Mouse (Mus musculus) liver, embryonic 14.5 days (tissue): Measurements from ENCODE around the gene Rnf20. TPM values are rescaled to one million over a fixed set of nuclear protein-coding genes. Genes with fewer than 3 reads are reported as not detected.
"Not testable (repeated sequence)": the region's sequence is repeated elsewhere in the genome, so short reads cannot be mapped to it uniquely, and the experiment has no call there.

ENCODE experiments used
- ATAC-seq: fragments of 200-750 bp; cut with Nextera tagmentation; 2 replicates; pipeline ENCODE4 v1.8.0; 2017; ENCODE audit warnings: moderate number of reproducible peaks, mild to moderate bottlenecking, moderate library complexity; ENCODE audit not compliant: insufficient read depth
- DNase-seq, 3 experiments: peaks; one replicate each; pipeline ENCODE4 v3.0.0-alpha.2; 2012 to 2013; ENCODE audit warnings: low read depth in 3 of 3, low spot score in 3 of 3
- H3K27ac ChIP-seq: fragments of 300-500 bp; sonication (generic); 2 replicates; pipeline ENCODE4 v1.5.1; 2014; ENCODE audit warnings: moderate library complexity, mild to moderate bottlenecking, control low read depth, inconsistent platforms
- H3K27me3 ChIP-seq: fragments of 300-500 bp; sonication (generic); 2 replicates; pipeline ENCODE4 v1.6.1; 2014; ENCODE audit warnings: mild to moderate bottlenecking, low read length, moderate library complexity; ENCODE audit not compliant: control insufficient read depth, insufficient read depth
- H3K36me3 ChIP-seq: fragments of 300-500 bp; sonication (generic); replicated peaks from 2 replicates; pipeline ENCODE4 v1.6.1; 2014; ENCODE audit warnings: low read depth; ENCODE audit not compliant: control insufficient read depth, insufficient read depth
- H3K4me1 ChIP-seq, 2 experiments: fragments of 200-500 bp in 1 of 2; fragments of 300-500 bp in 1 of 2; sonication (generic) in 1 of 2; replicated peaks; 2 replicates each; pipeline ENCODE4 v1.6.1; 2012 to 2014; ENCODE audit warnings: antibody characterized with exemption in 1 of 2, inconsistent platforms in 1 of 2, low read length in 1 of 2; ENCODE audit not compliant: control insufficient read depth in 2 of 2, insufficient read depth in 2 of 2
- H3K4me2 ChIP-seq: fragments of 300-500 bp; sonication (generic); 2 replicates; pipeline ENCODE4 v1.6.1; 2014; ENCODE audit warnings: low read depth, mild to moderate bottlenecking, control low read depth, moderate library complexity
- H3K4me3 ChIP-seq, 2 experiments: fragments of 200-500 bp in 1 of 2; fragments of 300-500 bp in 1 of 2; sonication (generic) in 1 of 2; 2 replicates each; pipeline ENCODE4 v1.5.1; 2012 to 2014; ENCODE audit warnings: low read depth in 2 of 2, low read length in 2 of 2, mild to moderate bottlenecking in 2 of 2, control low read depth in 1 of 2, inconsistent platforms in 1 of 2, moderate library complexity in 1 of 2; ENCODE audit not compliant: insufficient read depth in 1 of 2
- H3K9ac ChIP-seq: fragments of 300-500 bp; sonication (generic); replicated peaks from 2 replicates; pipeline ENCODE4 v1.6.1; 2014; ENCODE audit warnings: mild to moderate bottlenecking, control low read depth, moderate library complexity
- H3K9me3 ChIP-seq: fragments of 300-500 bp; sonication (generic); 2 replicates; pipeline ENCODE4 v1.6.1; 2016; ENCODE audit warnings: low read length, mixed read lengths; ENCODE audit not compliant: control insufficient read depth
- CTCF ChIP-seq: IDR thresholded peaks from 2 replicates; pipeline ENCODE4 v1.5.1; 2016; ENCODE audit warnings: antibody characterized with exemption, low read depth, control low read depth
- EP300 ChIP-seq: IDR thresholded peaks from 2 replicates; pipeline ENCODE4 v1.6.1; 2016; ENCODE audit warnings: antibody characterized with exemption, low read depth
- WGBS: fragments of 180-500 bp; shearing (Covaris S2); extraction: QIAGEN DNeasy Blood & Tissue Kit; methylation state at CpG from one replicate; pipeline ENCODE4 v1.1.7; 2014; ENCODE audit not compliant: insufficient replicate concordance; 5-methylcytosine and 5-hydroxymethylcytosine counted together
- polyA plus RNA-seq, 2 experiments: library from polyadenylated mRNA; depleted of rRNA in 1 of 2; stranded (reverse) in 1 of 2; unstranded in 1 of 2; fragments of >200 nt; fragmentation: Nextera tagmentation in 1 of 2; extraction: Ambion mirVana in 1 of 2; gene quantifications; 2 replicates each; pipeline versions ENCODE4 v1.2.1 to v1.2.3; 2012 to 2014

The Rnf20 gene
- polyA plus RNA-seq, 2 experiments: 14.5 to 15.7 TPM

DNA sequence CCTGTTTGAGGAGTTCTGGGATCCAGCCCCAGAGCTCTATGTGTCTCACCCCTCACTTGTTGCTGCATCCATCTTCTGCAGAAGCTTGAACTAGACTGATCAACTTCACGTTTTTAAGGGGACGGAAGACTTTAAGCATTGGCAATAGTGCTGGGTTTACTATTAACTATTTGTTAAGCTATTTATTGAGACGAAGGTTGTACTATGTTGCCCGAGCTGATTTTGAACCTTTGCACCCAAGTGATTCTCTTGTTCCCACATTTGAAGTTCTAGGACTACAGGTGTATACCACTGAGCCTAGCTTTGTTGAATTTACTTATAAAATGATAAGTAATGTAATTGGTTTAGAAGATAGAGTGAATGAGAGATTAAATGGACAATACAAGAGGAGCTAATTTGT is 7.9 kb upstream of the Rnf20 start:
- TF ChIP-seq CTCF: no peak
- TF ChIP-seq EP300: no peak
- Histone ChIP-seq H3K27me3 (no peaks in the 10 kb centered on the region), H3K27ac (no peak overlapping the region)

DNA sequence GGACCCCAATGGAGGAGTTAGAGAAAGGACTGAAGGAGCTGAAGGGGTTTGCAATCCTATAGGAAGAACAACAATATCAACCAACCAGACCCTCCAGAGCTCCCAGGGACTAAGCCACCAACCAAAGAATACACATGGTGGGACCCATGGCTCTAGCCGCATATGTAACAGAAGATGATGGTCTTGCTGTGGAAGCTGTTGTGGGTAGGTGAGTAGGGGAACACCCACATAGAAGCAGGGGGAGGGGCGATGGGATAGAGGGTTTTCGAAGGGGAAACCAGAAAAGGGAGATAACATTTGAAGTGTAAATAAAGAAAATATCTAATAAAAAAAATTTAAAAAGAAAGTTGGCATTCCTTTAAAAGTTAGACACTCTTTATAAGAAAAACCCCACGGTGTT is 6.8 kb upstream of the Rnf20 start:
- not testable (repeated sequence) for H3K36me3 ChIP-seq, H3K27ac ChIP-seq, H3K9me3 ChIP-seq, H3K27me3 ChIP-seq, H3K4me1 ChIP-seq, H3K9ac ChIP-seq, DNase-seq, H3K4me2 ChIP-seq, ATAC-seq, H3K4me3 ChIP-seq
- 29% methylated on average over 4 of the region's 4 CpGs for WGBS

More for the DNA sequence above, 7.9 kb upstream of the Rnf20 start:
- H3K4me1 ChIP-seq: peaks cover 0 to 4% of the 10 kb centered on the region in 2 experiments; a peak in 1 of 4 replicates
- whole genome bisulfite sequencing: 75% methylated on average over 4 of the region's 4 CpGs
- H3K9me3 ChIP-seq: no peaks in the 10 kb centered on the region
- no peak overlapping the region for H3K4me2 ChIP-seq
- ATAC-seq: no peak
- H3K9ac ChIP-seq: no peak overlapping the region
- no peaks in the 10 kb centered on the region for H3K36me3 ChIP-seq
- H3K4me3 ChIP-seq: no peak overlapping the region
- no peak for DNase-seq

DNA sequence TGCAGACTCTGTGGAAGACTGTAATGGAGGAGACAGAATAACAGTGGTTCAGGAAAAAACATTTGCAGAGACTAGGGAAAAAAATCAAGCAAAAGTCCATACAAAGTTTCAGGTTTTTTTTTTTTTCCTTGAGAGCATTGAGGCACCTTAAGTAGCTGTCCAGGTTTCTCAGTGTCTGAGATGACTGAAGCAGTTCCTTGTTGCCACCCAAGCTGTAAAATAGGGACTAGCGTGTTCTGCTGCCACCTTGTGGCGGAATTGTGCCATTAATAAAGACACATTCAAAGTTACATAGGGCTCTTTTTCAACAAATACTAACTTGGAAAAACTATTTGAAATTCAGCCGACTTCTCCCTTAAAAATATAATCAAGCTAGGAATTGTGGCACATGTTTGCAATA is 4.8 kb upstream of the Rnf20 start:
- Histone ChIP-seq H3K4me2 (no peak overlapping the region), H3K4me1 (peaks cover 0 to 4% of the 10 kb centered on the region in 2 experiments; a peak in 1 of 4 replicates), H3K27ac (no peak overlapping the region), H3K9ac (no peak overlapping the region), H3K9me3 (no peaks in the 10 kb centered on the region), H3K27me3 (no peaks in the 10 kb centered on the region), H3K36me3 (no peaks in the 10 kb centered on the region), H3K4me3 (no peak overlapping the region)
- TF ChIP-seq CTCF (peak; percentile 84), EP300 (no peak)
- WGBS: under 1% methylated on average over 3 of the region's 3 CpGs
- ATAC-seq (no peak), DNase-seq (peak; percentile 60 to 64 (median 61))

DNA sequence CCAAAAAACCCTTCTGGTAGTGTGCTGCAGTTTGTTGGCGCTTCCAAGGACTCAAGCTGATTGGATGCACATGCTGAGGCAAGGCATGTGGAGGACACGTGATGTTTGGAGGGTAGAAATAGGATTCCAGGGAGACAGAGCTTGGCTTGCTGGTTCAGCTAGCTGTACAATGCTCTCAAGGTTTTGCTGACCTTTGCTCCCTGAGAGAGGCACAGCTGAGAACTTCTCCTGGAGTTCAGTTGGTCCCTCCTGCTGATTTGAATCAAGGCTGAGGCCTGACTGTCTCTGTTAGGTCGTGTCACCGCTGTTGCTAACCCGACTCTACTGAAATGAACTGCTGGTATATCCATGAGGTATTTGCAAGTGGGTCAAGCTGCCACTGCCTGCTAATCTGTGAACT is 2.9 kb upstream of the Rnf20 start:
- no peak overlapping the region for H3K27ac ChIP-seq
- 69% methylated on average over 5 of the region's 5 CpGs for WGBS
- no peak for ATAC-seq

DNA sequence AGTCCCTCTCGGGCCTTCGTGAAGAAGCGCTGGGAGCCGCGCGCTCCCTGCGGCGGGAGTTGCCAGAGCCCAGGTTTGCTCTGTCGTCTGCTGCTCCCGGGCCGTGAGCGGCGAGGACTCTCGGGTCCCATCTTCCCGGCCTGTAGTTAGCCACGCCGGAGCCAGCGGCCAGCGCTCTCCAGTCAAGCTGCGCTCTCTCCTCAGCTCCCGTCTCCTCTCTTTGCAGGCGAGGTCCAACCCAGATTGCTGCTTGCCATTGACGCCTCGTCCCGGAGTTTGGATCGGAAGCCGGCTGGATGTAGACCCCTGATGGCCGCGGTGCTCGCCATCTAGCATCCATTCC is 304 bp downstream of the Rnf20 start:
- Histone ChIP-seq H3K9me3 (no peaks in the 10 kb centered on the region), H3K27ac (peak overlapping the region; percentile 40), H3K4me3 (peak overlapping the region; percentile 75 to 77), H3K4me2 (peak overlapping the region; percentile 75), H3K9ac (peak overlapping the region; percentile 72), H3K36me3 (peaks cover 8% of the 10 kb centered on the region), H3K27me3 (no peaks in the 10 kb centered on the region), H3K4me1 (peaks cover 0 to 7% of the 10 kb centered on the region in 2 experiments; a peak in 3 of 4 replicates)
- ATAC-seq (peak; percentile 66; the same call in 1 of the 2 replicates), DNase-seq (no peak)
- WGBS: under 1% methylated on average over 30 of the region's 30 CpGs
- TF ChIP-seq EP300 (no peak), CTCF (no peak)

More for the DNA sequence above, 2.9 kb upstream of the Rnf20 start:
- Histone ChIP-seq H3K36me3 (no peaks in the 10 kb centered on the region), H3K27me3 (no peaks in the 10 kb centered on the region), H3K4me1 (peaks cover 4 to 7% of the 10 kb centered on the region in 2 experiments; a peak in 3 of 4 replicates), H3K4me3 (no peak overlapping the region), H3K9me3 (no peaks in the 10 kb centered on the region), H3K9ac (no peak overlapping the region), H3K4me2 (no peak overlapping the region)
- TF ChIP-seq EP300: no peak
- TF ChIP-seq CTCF: no peak
- no peak for DNase-seq
